Mouse (Mus musculus): ENCODE results near the gene Hoxb6. TPM values are rescaled to one million over a fixed set of nuclear protein-coding genes. Genes with fewer than 3 reads are reported as not detected.
A peak's percentile ranks its signal among the peaks of the same experiment; 100 is the strongest.

Hoxb6 gene
- polyA plus RNA-seq, 1 experiment, result not detected

DNA sequence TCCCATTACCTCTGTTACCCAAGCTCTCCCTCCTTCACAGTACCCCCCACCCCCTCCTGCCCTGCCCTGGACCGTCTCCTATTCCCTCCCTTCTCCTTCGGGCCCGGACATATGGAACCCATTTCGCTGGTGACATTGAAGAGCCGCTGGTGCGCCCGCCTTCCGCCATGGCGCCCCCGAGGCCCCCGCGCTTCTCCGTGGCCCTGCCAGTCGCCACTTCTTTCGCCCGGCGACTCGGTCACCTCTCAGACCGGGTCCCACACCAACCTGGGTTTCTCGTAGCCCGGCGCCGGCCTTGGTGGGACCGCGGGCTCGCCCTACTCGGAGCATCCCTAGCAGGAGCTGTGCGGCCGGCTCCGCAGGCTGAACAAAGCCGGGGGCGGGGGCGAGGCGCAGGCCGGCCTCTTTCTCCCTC, 40.3 kb downstream of the Hoxb6 start:
- Histone ChIP-seq H3K36me3 (ENCODE audit: control insufficient read depth, insufficient read depth) (no peaks in the 10 kb centered on the region), H3K4me2 (ENCODE audit: low read depth) (no peak overlapping the region), H3K27me3 (ENCODE audit: control insufficient read depth, insufficient read depth, insufficient read length) (peaks cover 87% of the 10 kb centered on the region), H3ac (ENCODE audit: control insufficient read depth, insufficient read length) (no peak overlapping the region), H3K4me3 (no peak overlapping the region), H3K79me2 (ENCODE audit: control insufficient read depth, insufficient read depth) (no peaks in the 10 kb centered on the region)
- no peak for TF ChIP-seq MAX (IDR thresholded peaks at IDR 0.05; ENCODE audit: low read depth)
- no peak for TF ChIP-seq TCF3 (IDR thresholded peaks at IDR 0.05; ENCODE audit: insufficient read length, low read depth)
- no peak for TF ChIP-seq MYOG (IDR thresholded peaks at IDR 0.05; ENCODE audit: control insufficient read depth in 1 of 3, insufficient read depth in 1 of 3, insufficient read length in 2 of 3, low read depth in 2 of 3)
- no peak for TF ChIP-seq E2F4 (IDR thresholded peaks at IDR 0.05; ENCODE audit: insufficient read depth)
- TF ChIP-seq MYOD1 (IDR thresholded peaks at IDR 0.05; ENCODE audit: control insufficient read depth in 1 of 3, insufficient read length in 2 of 3, low read depth in 2 of 3), result no peak
- TF ChIP-seq USF1 (IDR thresholded peaks at IDR 0.05; ENCODE audit: low read depth), result no peak
- no peak for TF ChIP-seq TCF12 (IDR thresholded peaks at IDR 0.05; ENCODE audit: insufficient read depth, poor library complexity, severe bottlenecking)
- no peak for TF ChIP-seq REST (IDR thresholded peaks at IDR 0.05; ENCODE audit: insufficient read depth, insufficient read length)
- no peak for TF ChIP-seq POLR2A (IDR thresholded peaks at IDR 0.05; ENCODE audit: insufficient read length, low read depth)
- no peak for TF ChIP-seq POLR2AphosphoS2 (IDR thresholded peaks at IDR 0.05; ENCODE audit: insufficient read length, low read depth)
- TF ChIP-seq CEBPB (IDR thresholded peaks at IDR 0.05; ENCODE audit: insufficient read depth, poor library complexity, severe bottlenecking), result no peak
- no peak for TF ChIP-seq SRF (IDR thresholded peaks at IDR 0.05; ENCODE audit: control insufficient read depth, insufficient read length, low read depth)

DNA sequence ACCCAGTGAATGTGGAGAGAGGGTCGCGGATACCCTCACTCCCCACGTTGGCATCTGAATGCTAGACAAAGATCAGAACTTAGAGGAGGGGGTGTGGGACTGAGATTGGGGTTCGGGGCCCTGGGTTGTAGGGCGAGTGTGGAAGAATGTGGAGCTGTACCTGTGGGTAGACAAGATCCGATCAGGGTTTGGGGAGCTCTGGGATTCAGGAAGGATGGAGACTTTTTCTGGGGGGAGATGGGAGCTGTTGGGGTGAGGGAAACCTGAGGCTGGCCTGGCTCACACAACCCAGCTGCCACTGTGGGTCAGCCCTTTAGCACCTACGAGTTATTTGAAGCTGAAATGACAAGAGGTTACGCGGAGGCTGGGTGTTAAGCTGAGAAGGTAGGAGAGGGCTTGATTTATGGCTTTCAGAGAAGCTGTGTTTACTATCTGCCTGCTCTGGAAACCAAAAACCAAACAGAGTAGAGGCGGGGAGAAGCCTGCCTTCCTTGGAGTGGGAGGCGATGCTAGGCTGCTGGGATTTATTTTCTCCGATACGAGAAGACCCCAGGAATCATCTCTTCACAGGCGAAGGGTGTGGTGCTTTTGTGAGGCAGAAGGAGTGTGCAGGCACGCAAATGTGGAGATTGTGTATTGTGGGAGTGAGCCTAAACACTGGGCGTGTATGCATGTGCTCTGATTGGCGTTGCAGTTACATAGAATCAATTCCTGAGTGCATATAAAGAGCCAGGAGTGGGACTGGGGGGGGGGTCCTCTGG, 41.1 kb downstream of the Hoxb6 start:
- Histone ChIP-seq H3K36me3 (ENCODE audit: control insufficient read depth, insufficient read depth) (no peaks in the 10 kb centered on the region), H3K4me3 (no peak overlapping the region), H3K79me2 (ENCODE audit: control insufficient read depth, insufficient read depth) (no peaks in the 10 kb centered on the region), H3K27me3 (ENCODE audit: control insufficient read depth, insufficient read depth, insufficient read length) (peaks cover 87% of the 10 kb centered on the region), H3ac (ENCODE audit: control insufficient read depth, insufficient read length) (no peak overlapping the region), H3K4me2 (ENCODE audit: low read depth) (no peak overlapping the region)
- TF ChIP-seq REST (IDR thresholded peaks at IDR 0.05; ENCODE audit: insufficient read depth, insufficient read length) (no peak), MYOD1 (IDR thresholded peaks at IDR 0.05; ENCODE audit: control insufficient read depth in 1 of 3, insufficient read length in 2 of 3, low read depth in 2 of 3) (peak in 1 of 3 experiments; percentile 35)

DNA sequence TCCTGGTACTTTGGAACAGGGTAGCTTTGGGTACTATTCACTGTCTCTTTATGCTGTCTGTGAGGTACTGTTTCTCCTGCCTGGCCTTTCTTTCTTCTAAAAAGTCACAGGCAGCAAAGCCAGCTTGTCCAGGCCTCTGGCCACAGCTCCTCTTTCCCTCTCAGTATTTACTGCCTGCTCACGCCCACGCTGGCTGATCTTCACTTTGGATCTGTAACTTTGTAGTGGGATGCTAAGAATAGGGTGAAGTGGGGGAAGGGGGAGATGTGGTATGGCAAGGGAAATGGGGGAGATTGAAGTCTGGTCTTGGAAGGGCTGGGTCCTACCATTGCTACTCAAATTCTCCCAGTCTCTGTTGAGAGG, 41.7 kb downstream of the Hoxb6 start:
- TF ChIP-seq MYOD1 (IDR thresholded peaks at IDR 0.05; ENCODE audit: control insufficient read depth in 1 of 3, insufficient read length in 2 of 3, low read depth in 2 of 3), result no peak
- TF ChIP-seq POLR2AphosphoS2 (IDR thresholded peaks at IDR 0.05; ENCODE audit: insufficient read length, low read depth), result no peak
- no peak for TF ChIP-seq E2F4 (IDR thresholded peaks at IDR 0.05; ENCODE audit: insufficient read depth)
- TF ChIP-seq MAX (IDR thresholded peaks at IDR 0.05; ENCODE audit: low read depth), result no peak
- no peak for TF ChIP-seq POLR2A (IDR thresholded peaks at IDR 0.05; ENCODE audit: insufficient read length, low read depth)
- TF ChIP-seq SRF (IDR thresholded peaks at IDR 0.05; ENCODE audit: control insufficient read depth, insufficient read length, low read depth), result no peak
- no peak for TF ChIP-seq CEBPB (IDR thresholded peaks at IDR 0.05; ENCODE audit: insufficient read depth, poor library complexity, severe bottlenecking)
- TF ChIP-seq USF1 (IDR thresholded peaks at IDR 0.05; ENCODE audit: low read depth), result no peak
- TF ChIP-seq REST (IDR thresholded peaks at IDR 0.05; ENCODE audit: insufficient read depth, insufficient read length), result no peak
- TF ChIP-seq TCF12 (IDR thresholded peaks at IDR 0.05; ENCODE audit: insufficient read depth, poor library complexity, severe bottlenecking), result no peak
- H3K36me3 ChIP-seq (ENCODE audit: control insufficient read depth, insufficient read depth), result no peaks in the 10 kb centered on the region
- no peak overlapping the region for H3K4me3 ChIP-seq
- H3K79me2 ChIP-seq (ENCODE audit: control insufficient read depth, insufficient read depth), result no peaks in the 10 kb centered on the region
- no peak overlapping the region for H3ac ChIP-seq (ENCODE audit: control insufficient read depth, insufficient read length)
- no peak overlapping the region for H3K4me2 ChIP-seq (ENCODE audit: low read depth)
- peaks cover 86% of the 10 kb centered on the region for H3K27me3 ChIP-seq (ENCODE audit: control insufficient read depth, insufficient read depth, insufficient read length)

DNA sequence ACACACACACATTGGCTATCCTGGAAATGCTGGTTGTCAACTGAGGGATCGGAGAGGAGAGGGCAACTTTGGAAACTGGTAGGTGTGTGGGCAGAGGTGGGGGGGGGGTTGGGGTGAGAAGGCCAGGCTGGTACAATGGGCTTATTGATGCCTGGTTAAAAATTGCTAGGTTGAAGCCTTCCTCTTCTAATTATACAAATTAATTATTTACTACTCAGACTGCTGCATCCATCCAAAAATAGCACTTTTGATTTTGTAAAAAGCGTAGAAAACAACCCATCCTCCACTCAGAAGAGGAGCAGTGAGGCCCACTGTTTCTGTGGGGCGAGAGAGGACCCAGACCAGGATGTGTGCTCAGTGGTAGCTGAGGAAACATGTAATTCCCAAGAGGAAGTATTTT, 42.7 kb downstream of the Hoxb6 start:
- Histone ChIP-seq H3K36me3 (ENCODE audit: control insufficient read depth, insufficient read depth) (no peaks in the 10 kb centered on the region), H3K4me3 (no peak overlapping the region), H3K27me3 (ENCODE audit: control insufficient read depth, insufficient read depth, insufficient read length) (peaks cover 87% of the 10 kb centered on the region), H3ac (ENCODE audit: control insufficient read depth, insufficient read length) (no peak overlapping the region), H3K4me2 (ENCODE audit: low read depth) (no peak overlapping the region), H3K79me2 (ENCODE audit: control insufficient read depth, insufficient read depth) (no peaks in the 10 kb centered on the region)
- TF ChIP-seq MYOG (IDR thresholded peaks at IDR 0.05; ENCODE audit: control insufficient read depth in 1 of 3, insufficient read depth in 1 of 3, insufficient read length in 2 of 3, low read depth in 2 of 3) (no peak), POLR2A (IDR thresholded peaks at IDR 0.05; ENCODE audit: insufficient read length, low read depth) (no peak), TCF3 (IDR thresholded peaks at IDR 0.05; ENCODE audit: insufficient read length, low read depth) (no peak), MYOD1 (IDR thresholded peaks at IDR 0.05; ENCODE audit: control insufficient read depth in 1 of 3, insufficient read length in 2 of 3, low read depth in 2 of 3) (no peak), TCF12 (IDR thresholded peaks at IDR 0.05; ENCODE audit: insufficient read depth, poor library complexity, severe bottlenecking) (no peak), POLR2AphosphoS2 (IDR thresholded peaks at IDR 0.05; ENCODE audit: insufficient read length, low read depth) (no peak), E2F4 (IDR thresholded peaks at IDR 0.05; ENCODE audit: insufficient read depth) (no peak)

DNA sequence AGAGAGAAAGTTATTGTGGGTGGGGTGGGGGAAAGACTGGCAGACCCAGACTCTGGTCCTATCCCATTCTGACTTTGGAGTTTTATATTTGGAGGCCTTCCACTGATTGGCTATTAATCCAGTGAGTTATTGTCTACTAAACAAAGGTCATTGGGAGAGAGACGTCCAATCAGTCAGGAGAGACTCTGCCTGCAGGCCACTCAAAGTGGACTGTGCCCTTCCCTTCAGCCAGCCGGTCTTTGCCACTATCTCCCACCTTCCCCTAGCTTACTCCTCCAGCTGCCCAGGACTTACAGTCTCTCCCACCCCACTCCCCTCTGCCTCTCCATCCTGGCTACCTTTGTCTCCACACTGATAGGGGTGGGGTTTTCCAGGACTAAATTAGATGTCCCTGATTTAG, 44.3 kb downstream of the Hoxb6 start:
- H3K4me3 ChIP-seq, result no peak overlapping the region
- no peaks in the 10 kb centered on the region for H3K79me2 ChIP-seq (ENCODE audit: control insufficient read depth, insufficient read depth)
- H3ac ChIP-seq (ENCODE audit: control insufficient read depth, insufficient read length), result no peak overlapping the region
- H3K27me3 ChIP-seq (ENCODE audit: control insufficient read depth, insufficient read depth, insufficient read length), result peaks cover 87% of the 10 kb centered on the region
- no peaks in the 10 kb centered on the region for H3K36me3 ChIP-seq (ENCODE audit: control insufficient read depth, insufficient read depth)
- TF ChIP-seq POLR2A (IDR thresholded peaks at IDR 0.05; ENCODE audit: insufficient read length, low read depth) (no peak), SRF (IDR thresholded peaks at IDR 0.05; ENCODE audit: control insufficient read depth, insufficient read length, low read depth) (no peak), TCF12 (IDR thresholded peaks at IDR 0.05; ENCODE audit: insufficient read depth, poor library complexity, severe bottlenecking) (no peak), MYOG (IDR thresholded peaks at IDR 0.05; ENCODE audit: control insufficient read depth in 1 of 3, insufficient read depth in 1 of 3, insufficient read length in 2 of 3, low read depth in 2 of 3) (no peak), USF1 (IDR thresholded peaks at IDR 0.05; ENCODE audit: low read depth) (no peak), MYOD1 (IDR thresholded peaks at IDR 0.05; ENCODE audit: control insufficient read depth in 1 of 3, insufficient read length in 2 of 3, low read depth in 2 of 3) (no peak), E2F4 (IDR thresholded peaks at IDR 0.05; ENCODE audit: insufficient read depth) (no peak)
- H3K4me2 ChIP-seq (ENCODE audit: low read depth), result no peak overlapping the region
